Mouse (Mus musculus) heart, adult 10 weeks (tissue): ENCODE measurements around the gene Id4. TPM values are rescaled to one million over a fixed set of nuclear protein-coding genes. Genes with fewer than 3 reads are reported as not detected.

Experiments
- polyA plus RNA-seq: library from polyadenylated mRNA; stranded (reverse); fragments of 350-450 nt; fragmentation: Illumina TruSeq; extraction: RNeasy Lipid Tissue Mini Kit (QIAGEN cat#74804); gene quantifications from one replicate; pipeline ENCODE4 v1.2.3, GENCODE M21; 2014; ENCODE audit warnings: low read depth, low replicate concordance

Id4 gene
- polyA plus RNA-seq: 0.94 TPM

DNA sequence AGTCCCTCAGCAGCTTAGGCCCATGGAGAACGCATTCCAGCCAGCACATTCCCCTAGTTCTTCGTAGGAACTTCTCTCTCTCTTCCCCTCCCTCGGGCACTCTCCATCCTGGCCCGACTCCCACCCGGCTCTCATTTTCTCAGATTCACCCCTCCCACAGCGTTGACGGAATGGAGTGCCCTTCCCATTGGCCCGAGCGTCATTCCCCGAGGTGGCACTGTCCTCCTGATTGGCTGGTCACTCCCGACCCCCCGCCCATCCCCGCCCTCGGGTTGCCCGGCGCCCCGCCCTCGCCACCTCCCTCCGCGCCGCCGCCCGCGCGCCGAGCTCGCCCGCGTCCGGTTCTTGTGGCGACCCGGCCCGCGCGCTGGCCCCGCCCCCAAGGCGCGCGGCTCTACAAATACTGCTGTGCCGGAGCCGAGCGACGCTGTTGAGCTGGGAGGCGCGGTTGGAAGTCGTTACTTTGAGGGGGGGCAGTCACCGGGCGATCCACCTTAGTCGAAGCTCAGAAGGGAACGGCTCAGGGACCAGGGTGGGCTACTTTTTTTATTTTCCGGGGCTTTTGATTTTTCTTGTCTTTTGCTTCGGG is at the start of gene Id4:
TSS of gene Id4 (plus strand) at position 539 of the 589 bp plus-strand sequence.

